Mouse (Mus musculus) forebrain, embryonic 16.5 days (tissue): Measurements from ENCODE around the gene Rad51b. TPM values are rescaled to one million over a fixed set of nuclear protein-coding genes. Genes with fewer than 3 reads are reported as not detected.

Source experiments
- ATAC-seq: fragments of 200-750 bp; cut with Nextera tagmentation; 2 replicates; pipeline ENCODE4 v1.8.0; 2017; ENCODE audit warnings: mild to moderate bottlenecking, moderate library complexity
- H3K27ac ChIP-seq: fragments of 300-500 bp; sonication (generic); 2 replicates; pipeline ENCODE4 v1.5.1; 2014; ENCODE audit warnings: low read length, control low read depth
- H3K27me3 ChIP-seq: fragments of 300-500 bp; sonication (generic); replicated peaks from 2 replicates; pipeline ENCODE4 v1.6.1; 2014; ENCODE audit warnings: low read length; ENCODE audit not compliant: control insufficient read depth, insufficient read depth
- H3K36me3 ChIP-seq: fragments of 300-500 bp; sonication (generic); 2 replicates; pipeline ENCODE4 v1.6.1; 2014; ENCODE audit not compliant: control insufficient read depth, insufficient read depth
- H3K4me1 ChIP-seq: fragments of 300-500 bp; sonication (generic); replicated peaks from 2 replicates; pipeline ENCODE4 v1.6.1; 2014; ENCODE audit warnings: low read length; ENCODE audit not compliant: control insufficient read depth, insufficient read depth
- H3K4me2 ChIP-seq: fragments of 300-500 bp; sonication (generic); 2 replicates; pipeline ENCODE4 v1.6.1; 2014; ENCODE audit warnings: mild to moderate bottlenecking, low read length, control low read depth
- H3K4me3 ChIP-seq: fragments of 300-500 bp; sonication (generic); replicated peaks from 2 replicates; pipeline ENCODE4 v1.5.1; 2014; ENCODE audit warnings: mild to moderate bottlenecking, low read length, control low read depth
- H3K9ac ChIP-seq: fragments of 300-500 bp; sonication (generic); replicated peaks from 2 replicates; pipeline ENCODE4 v1.6.1; 2014; ENCODE audit warnings: low read depth, low read length, control low read depth
- H3K9me3 ChIP-seq: fragments of 300-500 bp; sonication (generic); 2 replicates; pipeline ENCODE4 v1.6.1; 2016; ENCODE audit warnings: low read length; ENCODE audit not compliant: control insufficient read depth
- WGBS: fragments of 180-500 bp; shearing (Covaris S2); extraction: QIAGEN DNeasy Blood & Tissue Kit; methylation state at CpG from one replicate; pipeline ENCODE4 v1.1.7; 2014; 5-methylcytosine and 5-hydroxymethylcytosine counted together
- polyA plus RNA-seq: library from polyadenylated mRNA; unstranded; fragments of >200 nt; fragmentation: Nextera tagmentation; extraction: Ambion mirVana; gene quantifications from 2 replicates; pipeline ENCODE4 v1.2.1, GENCODE M21; 2015

Gene Rad51b
- polyA plus RNA-seq, 1 experiment from 2014 or later = 2.6 TPM

DNA sequence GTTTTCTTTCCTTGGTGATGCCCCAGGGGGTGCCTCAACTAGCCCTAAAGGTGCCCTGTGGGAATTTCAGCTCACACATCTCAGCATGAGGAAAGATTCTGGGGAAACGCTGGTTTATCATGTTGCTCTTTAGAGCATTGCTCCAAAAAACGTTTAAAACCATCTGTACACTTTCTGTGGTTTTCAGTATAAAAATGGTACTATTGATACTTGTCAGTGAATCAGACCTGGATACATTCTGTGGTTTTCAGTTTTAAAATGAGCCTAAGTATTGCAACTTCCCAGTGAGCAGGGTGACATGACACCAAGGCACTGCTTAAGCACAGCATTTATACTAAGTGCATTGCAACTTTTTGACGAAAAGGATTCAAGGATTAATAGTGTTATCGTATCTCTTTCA lies 139.8 kb downstream of the Rad51b start:
- H3K9ac ChIP-seq = no peak overlapping the region
- WGBS = 75% methylated on average over 4 of the region's 4 CpGs
- H3K4me2 ChIP-seq = no peak overlapping the region

GRCm38 (mm10) chr12:79437572-79437971 lies 140.5 kb downstream of the Rad51b start:
- H3K9ac ChIP-seq = no peak overlapping the region
- H3K36me3 ChIP-seq = no peaks in the 10 kb centered on the region
- no peak overlapping the region for H3K4me3 ChIP-seq
- H3K4me1 ChIP-seq = peaks cover 5% of the 10 kb centered on the region
- WGBS = 79% methylated on average over 3 of the region's 3 CpGs
- H3K4me2 ChIP-seq = no peak overlapping the region
- no peak overlapping the region for H3K27ac ChIP-seq
- no peak for ATAC-seq
- no peaks in the 10 kb centered on the region for H3K27me3 ChIP-seq
- H3K9me3 ChIP-seq = no peaks in the 10 kb centered on the region

More for the DNA sequence above, 139.8 kb downstream of the Rad51b start:
- Histone ChIP-seq H3K36me3 (no peaks in the 10 kb centered on the region), H3K4me1 (peaks cover 5% of the 10 kb centered on the region), H3K27ac (no peak overlapping the region), H3K4me3 (no peak overlapping the region), H3K27me3 (no peaks in the 10 kb centered on the region), H3K9me3 (no peaks in the 10 kb centered on the region)
- ATAC-seq = no peak

DNA sequence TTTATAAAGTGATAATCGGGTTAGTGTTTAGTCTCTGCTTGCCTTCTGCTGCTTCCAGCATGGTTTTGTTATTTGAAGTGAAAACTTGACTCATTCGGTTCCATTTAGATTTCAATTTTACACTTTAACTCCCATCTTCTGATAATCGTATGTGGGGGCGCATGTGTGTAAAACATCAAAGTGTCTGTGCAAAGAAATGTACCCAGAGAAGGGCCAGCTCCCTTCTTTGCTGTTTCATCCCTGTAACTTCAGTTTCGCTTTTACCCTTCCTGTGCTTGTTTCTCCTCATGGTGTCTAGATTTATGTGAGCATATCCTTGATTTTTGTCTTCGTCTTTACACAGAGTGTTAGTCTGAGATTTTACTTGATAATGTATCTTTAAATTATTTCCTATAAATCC lies 142.9 kb downstream of the Rad51b start:
- no peaks in the 10 kb centered on the region for H3K4me1 ChIP-seq
- H3K4me3 ChIP-seq = no peak overlapping the region
- H3K9ac ChIP-seq = no peak overlapping the region
- no peaks in the 10 kb centered on the region for H3K36me3 ChIP-seq
- H3K27me3 ChIP-seq = no peaks in the 10 kb centered on the region
- no peak overlapping the region for H3K4me2 ChIP-seq
- no peak overlapping the region for H3K27ac ChIP-seq
- H3K9me3 ChIP-seq = no peaks in the 10 kb centered on the region
- no peak for ATAC-seq
- WGBS = 93% methylated on average over 6 of the region's 6 CpGs

- Histone ChIP-seq H3K36me3 (no peaks in the 10 kb centered on the region), H3K4me3 (no peak overlapping the region), H3K9ac (no peak overlapping the region), H3K27ac (no peak overlapping the region), H3K27me3 (no peaks in the 10 kb centered on the region), H3K4me1 (no peaks in the 10 kb centered on the region), H3K4me2 (no peak overlapping the region), H3K9me3 (no peaks in the 10 kb centered on the region)
- WGBS = 79% methylated on average over 12 of the region's 12 CpGs
- no peak for ATAC-seq
Measured at GRCm38 (mm10) chr12:79441210-79442005, 144.3 kb downstream of the Rad51b start.

DNA sequence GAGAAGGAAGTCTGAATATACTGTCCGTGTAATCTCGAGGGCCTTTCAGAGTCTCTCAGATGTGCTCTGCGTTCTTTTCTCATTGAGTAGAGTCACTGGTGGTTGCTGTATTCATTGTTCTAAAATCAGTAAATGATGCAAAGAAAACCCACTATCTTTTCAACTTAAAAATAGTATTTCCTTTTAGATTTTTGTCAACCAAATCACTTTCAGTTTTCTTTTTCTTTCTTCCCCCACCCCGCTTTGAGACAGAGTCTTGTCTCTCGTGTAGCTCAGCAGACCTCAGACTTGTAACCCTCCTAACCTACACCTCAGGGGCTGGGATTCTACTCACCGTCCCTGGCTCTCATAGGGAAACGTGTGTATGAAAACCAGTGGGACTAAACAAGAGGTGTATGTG lies 145.0 kb downstream of the Rad51b start:
- H3K27ac ChIP-seq = no peak overlapping the region
- ATAC-seq = no peak
- no peak overlapping the region for H3K9ac ChIP-seq
- H3K9me3 ChIP-seq = no peaks in the 10 kb centered on the region
- no peak overlapping the region for H3K4me3 ChIP-seq
- no peak overlapping the region for H3K4me2 ChIP-seq
- no peaks in the 10 kb centered on the region for H3K36me3 ChIP-seq
- no peaks in the 10 kb centered on the region for H3K4me1 ChIP-seq
- no peaks in the 10 kb centered on the region for H3K27me3 ChIP-seq
- WGBS = 83% methylated on average over 7 of the region's 7 CpGs

DNA sequence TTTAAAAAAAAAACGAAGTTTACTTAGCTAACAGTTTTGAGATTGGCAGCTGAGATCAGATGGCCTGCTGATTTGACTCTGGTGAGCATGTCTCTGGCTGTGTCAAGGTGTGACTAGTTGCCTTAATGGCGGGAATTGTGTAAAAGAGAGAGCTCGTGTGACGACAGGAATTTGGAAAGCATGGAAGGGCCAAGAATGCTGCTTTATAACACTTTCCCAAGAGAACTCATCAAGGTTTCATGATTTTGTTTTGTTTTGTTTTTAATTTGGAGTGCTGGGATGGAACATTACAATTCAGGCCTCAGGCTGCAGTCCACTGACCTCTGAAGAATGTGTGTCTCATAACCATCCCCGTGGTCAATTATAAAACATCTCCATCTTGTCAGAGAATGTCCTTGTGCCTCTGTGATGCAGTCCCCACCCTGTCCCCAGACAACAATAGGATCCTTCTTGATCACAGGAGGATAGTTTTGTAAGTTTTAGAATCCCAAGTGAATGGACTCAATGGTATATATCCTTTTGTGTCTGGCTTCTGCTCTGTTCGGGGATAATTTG lies 145.8 kb downstream of the Rad51b start:
- H3K27me3 ChIP-seq = no peaks in the 10 kb centered on the region
- H3K27ac ChIP-seq = no peak overlapping the region
- no peak overlapping the region for H3K9ac ChIP-seq
- ATAC-seq = no peak
- no peaks in the 10 kb centered on the region for H3K9me3 ChIP-seq
- no peaks in the 10 kb centered on the region for H3K36me3 ChIP-seq
- H3K4me2 ChIP-seq = no peak overlapping the region
- H3K4me3 ChIP-seq = no peak overlapping the region
- H3K4me1 ChIP-seq = no peaks in the 10 kb centered on the region
- WGBS = 73% methylated on average over 6 of the region's 6 CpGs

- H3K9ac ChIP-seq = no peak overlapping the region
- H3K27me3 ChIP-seq = no peaks in the 10 kb centered on the region
- H3K27ac ChIP-seq = no peak overlapping the region
- H3K4me2 ChIP-seq = no peak overlapping the region
- ATAC-seq = no peak
- no peak overlapping the region for H3K4me3 ChIP-seq
- H3K4me1 ChIP-seq = no peaks in the 10 kb centered on the region
- WGBS = 80% methylated on average over 2 of the region's 2 CpGs
- no peaks in the 10 kb centered on the region for H3K9me3 ChIP-seq
- H3K36me3 ChIP-seq = no peaks in the 10 kb centered on the region
Measured at GRCm38 (mm10) chr12:79444646-79445045, 147.6 kb downstream of the Rad51b start.

DNA sequence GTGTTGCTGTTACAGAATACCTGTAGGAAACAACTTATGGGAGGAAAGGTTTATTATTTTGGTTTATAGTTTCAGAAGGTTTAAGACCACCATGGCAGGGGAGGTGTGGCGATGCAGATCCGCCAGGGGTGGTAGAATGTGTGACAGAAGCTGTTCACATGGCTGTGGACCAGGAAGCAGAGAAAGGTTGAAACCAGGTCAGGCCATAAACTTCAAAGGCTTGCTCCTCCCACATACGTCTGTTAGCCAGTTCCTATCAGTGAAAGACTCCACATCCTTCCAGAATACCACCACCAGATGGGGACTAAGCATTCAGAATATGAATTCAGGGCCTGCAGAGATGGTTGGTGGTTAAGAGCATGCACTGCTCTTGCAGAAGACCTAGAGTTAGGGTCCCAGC lies 150.0 kb downstream of the Rad51b start:
- Histone ChIP-seq H3K4me1 (no peaks in the 10 kb centered on the region), H3K9ac (no peak overlapping the region), H3K4me3 (no peak overlapping the region), H3K9me3 (no peaks in the 10 kb centered on the region), H3K27ac (no peak overlapping the region), H3K4me2 (no peak overlapping the region), H3K27me3 (no peaks in the 10 kb centered on the region), H3K36me3 (no peaks in the 10 kb centered on the region)
- ATAC-seq = no peak
- WGBS = 86% methylated on average over 3 of the region's 3 CpGs

DNA sequence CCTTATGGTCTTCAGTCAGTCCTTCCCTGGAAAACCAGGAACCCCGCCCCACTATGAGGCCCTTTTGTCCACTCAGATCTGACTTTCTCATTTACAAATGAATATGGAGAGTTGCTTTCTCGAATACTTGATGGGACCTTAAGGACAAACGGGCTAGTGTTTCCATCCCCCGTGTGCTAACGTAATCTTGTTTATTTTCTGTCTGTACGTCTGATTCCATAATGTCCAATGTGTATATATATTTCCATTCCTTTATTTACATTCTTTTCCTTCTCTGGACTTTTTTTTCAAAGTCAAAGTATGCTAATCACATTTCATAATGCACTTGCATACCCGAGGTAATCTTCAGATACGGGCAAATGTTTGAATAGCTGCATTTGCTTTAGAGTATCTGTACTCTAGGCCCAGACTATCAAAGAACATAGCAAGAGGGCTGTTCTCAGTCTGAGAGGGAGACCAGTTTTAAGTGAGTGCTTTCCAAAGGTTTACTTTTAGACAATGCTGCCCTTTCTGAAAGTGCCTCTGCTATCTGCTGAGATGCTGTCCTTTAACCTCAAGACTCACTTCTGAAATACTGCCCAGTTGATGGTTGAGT lies 152.8 kb downstream of the Rad51b start:
- no peaks in the 10 kb centered on the region for H3K4me1 ChIP-seq
- WGBS = 78% methylated on average over 8 of the region's 8 CpGs
- no peaks in the 10 kb centered on the region for H3K36me3 ChIP-seq
- no peak overlapping the region for H3K27ac ChIP-seq
- no peak overlapping the region for H3K4me3 ChIP-seq
- no peak overlapping the region for H3K4me2 ChIP-seq
- H3K9ac ChIP-seq = no peak overlapping the region
- no peaks in the 10 kb centered on the region for H3K27me3 ChIP-seq
- ATAC-seq = no peak
- H3K9me3 ChIP-seq = no peaks in the 10 kb centered on the region
